ENCODE assay signal across 8 mouse cellular contexts in genomic region chr4:132884064-132884843, GRCm38 (mm10). TPM values are rescaled to one million over a fixed set of nuclear protein-coding genes. Genes with fewer than 3 reads are reported as not detected.
A peak's percentile ranks its signal among the peaks of the same experiment; 100 is the strongest.
DNase-seq lines count a peak whose midpoint lies in the region; ATAC-seq and TF ChIP-seq lines count a peak whose summit lies in the region.

TSS of gene Stx12 (minus strand) at chr4:132884509.

- WGBS in forebrain, embryonic 10.5 days, result under 1% methylated on average over 72 of the region's 72 CpGs
- whole genome bisulfite sequencing in heart, embryonic 15.5 days, result under 1% methylated on average over 72 of the region's 72 CpGs
- under 1% methylated on average over 72 of the region's 72 CpGs for WGBS in liver, embryonic 14.5 days (ENCODE audit: insufficient replicate concordance)
- WGBS in neural tube, embryonic 11.5 days, result 0% methylated on average over 71 of the region's 72 CpGs
- under 1% methylated on average over 72 of the region's 72 CpGs for WGBS in stomach, postnatal 0 days

- H3K9ac ChIP-seq in heart, embryonic 15.5 days, result peak within 1 kb of the TSS; percentile 90
- peak within 1 kb of the TSS; percentile 94 for H3K9ac ChIP-seq in liver, embryonic 14.5 days (replicated peaks)
- peak within 1 kb of the TSS; percentile 90 for H3K9ac ChIP-seq in neural tube, embryonic 11.5 days (ENCODE audit: low read length)
- H3K9ac ChIP-seq in stomach, postnatal 0 days (ENCODE audit: low read length), result peak within 1 kb of the TSS; percentile 95

- no peak for TF ChIP-seq EP300 in liver, embryonic 14.5 days (IDR thresholded peaks at IDR 0.05; ENCODE audit: low read depth)
- no peak for TF ChIP-seq EP300 in stomach, postnatal 0 days (optimal IDR thresholded peaks at IDR 0.05)

- no peaks in the 10 kb centered on the region for H3K27me3 ChIP-seq in forebrain, embryonic 10.5 days (ENCODE audit: poor library complexity, severe bottlenecking)
- no peaks in the 10 kb centered on the region for H3K27me3 ChIP-seq in heart, embryonic 15.5 days
- no peaks in the 10 kb centered on the region for H3K27me3 ChIP-seq in liver, embryonic 14.5 days (ENCODE audit: control insufficient read depth, insufficient read depth, low read length)
- no peaks in the 10 kb centered on the region for H3K27me3 ChIP-seq in neural tube, embryonic 11.5 days (ENCODE audit: control insufficient read depth, insufficient read depth, low read length)
- H3K27me3 ChIP-seq in stomach, postnatal 0 days (ENCODE audit: control insufficient read depth, insufficient read depth, low read length), result no peaks in the 10 kb centered on the region

- H3K36me3 ChIP-seq in forebrain, embryonic 10.5 days (replicated peaks), result peaks cover 20% of the 10 kb centered on the region
- peaks cover 7% of the 10 kb centered on the region for H3K36me3 ChIP-seq in heart, embryonic 15.5 days
- no peaks in the 10 kb centered on the region; the same call in 1 of the 2 replicates for H3K36me3 ChIP-seq in liver, embryonic 14.5 days (replicated peaks; ENCODE audit: control insufficient read depth, insufficient read depth, low read depth)
- H3K36me3 ChIP-seq in neural tube, embryonic 11.5 days (ENCODE audit: control insufficient read depth, insufficient read depth, low read length), result no peaks in the 10 kb centered on the region; the same call in 1 of the 2 replicates
- peaks cover 3% of the 10 kb centered on the region; the same call in 1 of the 2 replicates for H3K36me3 ChIP-seq in stomach, postnatal 0 days (ENCODE audit: control insufficient read depth, insufficient read depth, low read length)

- no peak for TF ChIP-seq CTCF in liver, embryonic 14.5 days (IDR thresholded peaks at IDR 0.05; ENCODE audit: low read depth)
- no peak for TF ChIP-seq CTCF in stomach, postnatal 0 days (IDR thresholded peaks at IDR 0.05; ENCODE audit: low read depth)

- peak within 1 kb of the TSS; percentile 95 for H3K4me2 ChIP-seq in heart, embryonic 15.5 days
- H3K4me2 ChIP-seq in liver, embryonic 14.5 days (ENCODE audit: low read depth), result peak within 1 kb of the TSS; percentile 95
- H3K4me2 ChIP-seq in neural tube, embryonic 11.5 days (ENCODE audit: low read depth), result peak within 1 kb of the TSS; percentile 69
- peak within 1 kb of the TSS; percentile 91 for H3K4me2 ChIP-seq in stomach, postnatal 0 days (replicated peaks; ENCODE audit: low read depth)

- H3K4me1 ChIP-seq in forebrain, embryonic 10.5 days, result peaks cover 29% of the 10 kb centered on the region
- H3K4me1 ChIP-seq in heart, embryonic 15.5 days (replicated peaks), result peaks cover 27% of the 10 kb centered on the region
- H3K4me1 ChIP-seq in liver, embryonic 14.5 days (replicated peaks; ENCODE audit: control insufficient read depth in 2 of 2, insufficient read depth in 2 of 2, low read length in 1 of 2), result peaks cover 3 to 13% of the 10 kb centered on the region in 2 experiments
- peaks cover 2% of the 10 kb centered on the region; the same call in 1 of the 2 replicates for H3K4me1 ChIP-seq in neural tube, embryonic 11.5 days (ENCODE audit: control insufficient read depth, insufficient read depth, low read length)
- no peaks in the 10 kb centered on the region for H3K4me1 ChIP-seq in stomach, postnatal 0 days (replicated peaks; ENCODE audit: control insufficient read depth, insufficient read depth)

- H3K9me3 ChIP-seq in forebrain, embryonic 10.5 days, result no peaks in the 10 kb centered on the region
- no peaks in the 10 kb centered on the region for H3K9me3 ChIP-seq in heart, embryonic 15.5 days (replicated peaks)
- H3K9me3 ChIP-seq in liver, embryonic 14.5 days (ENCODE audit: control insufficient read depth, low read length), result no peaks in the 10 kb centered on the region
- H3K9me3 ChIP-seq in neural tube, embryonic 11.5 days (ENCODE audit: control insufficient read depth, low read length), result no peaks in the 10 kb centered on the region
- no peaks in the 10 kb centered on the region for H3K9me3 ChIP-seq in stomach, postnatal 0 days (ENCODE audit: control insufficient read depth, low read length)

- peak; percentile 71 for ATAC-seq in CD4-positive, CD25-positive, alpha-beta regulatory T cell, adult 4 months
- peak; percentile 92 for ATAC-seq in heart, embryonic 15.5 days (replicated peaks; ENCODE audit: insufficient number of reproducible peaks, insufficient read depth, low FRiP score, low read depth)
- ATAC-seq in liver, embryonic 14.5 days (ENCODE audit: insufficient read depth), result peak; percentile 94
- ATAC-seq in neural tube, embryonic 11.5 days (ENCODE audit: insufficient read depth, low FRiP score, low TSS enrichment), result peak; percentile 90
- peak; percentile 93 for ATAC-seq in stomach, postnatal 0 days (ENCODE audit: low FRiP score, low TSS enrichment)

- peak; percentile 77 for DNase-seq in c-Kit-negative CD71-positive TER-119-positive erythroid progenitor cells, embryonic 14.5 days (ENCODE audit: low read depth, low spot score)
- DNase-seq in forebrain, embryonic 10.5 days (ENCODE audit: extremely low spot score, low spot score), result peak; percentile 87
- DNase-seq in kidney, postnatal 25 days, result peak; percentile 91 to 96
- peak; percentile 63 to 73 (median 70) for DNase-seq in liver, embryonic 14.5 days (ENCODE audit: low read depth in 3 of 3, low spot score in 3 of 3)
- DNase-seq in neural tube, embryonic 11.5 days (ENCODE audit: low spot score), result peak; percentile 95
- peak; percentile 91 for DNase-seq in stomach, postnatal 0 days (ENCODE audit: low spot score)

- H3K4me3 ChIP-seq in forebrain, embryonic 10.5 days, result peak within 1 kb of the TSS; percentile 80
- peak within 1 kb of the TSS; percentile 86 for H3K4me3 ChIP-seq in heart, embryonic 15.5 days
- peak within 1 kb of the TSS; percentile 77 to 93 for H3K4me3 ChIP-seq in liver, embryonic 14.5 days (ENCODE audit: insufficient read depth in 1 of 2, low read depth in 2 of 2, low read length in 2 of 2)
- peak within 1 kb of the TSS; percentile 88 for H3K4me3 ChIP-seq in neural tube, embryonic 11.5 days (ENCODE audit: low read depth, low read length)
- peak within 1 kb of the TSS; percentile 97 for H3K4me3 ChIP-seq in stomach, postnatal 0 days (ENCODE audit: low read depth, low read length)

- H3K27ac ChIP-seq in forebrain, embryonic 10.5 days, result peak within 1 kb of the TSS; percentile 90
- H3K27ac ChIP-seq in heart, embryonic 15.5 days, result peak within 1 kb of the TSS; percentile 84
- peak within 1 kb of the TSS; percentile 76 for H3K27ac ChIP-seq in liver, embryonic 14.5 days
- H3K27ac ChIP-seq in neural tube, embryonic 11.5 days (ENCODE audit: low read depth, low read length), result peak within 1 kb of the TSS; percentile 75; the same call in 1 of the 2 replicates
- peak within 1 kb of the TSS; percentile 95 for H3K27ac ChIP-seq in stomach, postnatal 0 days (replicated peaks)

RNA-seq across cellular contexts. Expression of gene Stx12, which starts in this region (rescaled TPM):
- 10 to 100 TPM; 32.3 to 38.6 TPM for polyA plus RNA-seq in CD4-positive, CD25-positive, alpha-beta regulatory T cell, adult 4 months (2017; shearing (Covaris generic))
- 52.8 and 53.9 TPM in 2 replicates for polyA plus RNA-seq in forebrain, embryonic 10.5 days (2016; fragmentation: Nextera tagmentation; extraction: Ambion mirVana)
- 51.9 and 52.0 TPM in 2 replicates for polyA plus RNA-seq in heart, embryonic 15.5 days (2015; fragmentation: Nextera tagmentation; extraction: Ambion mirVana)
- polyA plus RNA-seq in liver, embryonic 14.5 days (2012; rRNA removed), result 10.0 and 12.9 TPM in 2 replicates
- polyA plus RNA-seq in liver, embryonic 14.5 days (2014; fragmentation: Nextera tagmentation; extraction: Ambion mirVana), result 16.7 and 16.9 TPM in 2 replicates
- 96.1 and 103 TPM in 2 replicates for polyA plus RNA-seq in neural tube, embryonic 11.5 days (2014; fragmentation: Nextera tagmentation; extraction: Ambion mirVana)
- polyA plus RNA-seq in stomach, postnatal 0 days (2015; fragmentation: Nextera tagmentation; extraction: Ambion mirVana), result 56.4 and 56.7 TPM in 2 replicates

Comparison
In these comparisons a context has a peak if more than half of its experiments do, and no peak if none do; other contexts are left out.
1. Peak in every context shown above with its lines: DNase-seq, ATAC-seq, H3K4me3 ChIP-seq and H3K27ac ChIP-seq.